Mouse (Mus musculus): ENCODE measurements around the gene Gm4181. TPM values are rescaled to one million over a fixed set of nuclear protein-coding genes. Genes with fewer than 3 reads are reported as not detected.
"Not testable (repeated sequence)": the region's sequence is repeated elsewhere in the genome, so short reads cannot be mapped to it uniquely, and the experiment has no call there.

The Gm4181 gene
- total RNA-seq (2021) (not detected), polyA plus RNA-seq (2012; rRNA removed) (not detected in 2 replicates)
- long read RNA-seq, result 0 reads

DNA sequence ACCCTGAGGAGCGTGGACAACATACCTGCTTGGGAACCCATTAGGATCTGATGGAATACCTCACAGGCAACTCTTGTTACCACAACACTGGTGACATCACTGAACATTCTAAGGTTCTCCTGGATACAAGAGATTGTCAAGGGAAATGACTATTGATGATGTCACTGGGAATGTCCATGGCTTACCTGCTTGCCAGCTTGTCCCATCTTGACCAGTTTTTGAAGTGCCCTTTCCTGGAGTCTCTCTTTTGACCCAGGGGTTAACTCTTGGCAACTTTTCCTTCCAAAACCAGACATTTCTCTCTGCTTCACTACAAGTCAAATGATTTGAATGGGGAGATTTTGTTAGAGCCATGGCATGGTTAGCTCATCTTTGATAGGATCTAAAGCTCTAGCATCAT, at the start of gene Gm4181:
Gene Gm4181, minus strand, starts transcription at position 101 of the 400 bp plus-strand sequence.
- H3K4me3 ChIP-seq; H3K36me3 ChIP-seq (ENCODE audit: control insufficient read depth, insufficient read depth, low read length); DNase-seq; H3K79me2 ChIP-seq (replicated peaks; ENCODE audit: control insufficient read depth, insufficient read depth, low read length); H3K27me3 ChIP-seq (ENCODE audit: control insufficient read depth, insufficient read depth, low read length); H3K9ac ChIP-seq (ENCODE audit: low read depth, low read length); H3K4me1 ChIP-seq (ENCODE audit: control insufficient read depth, insufficient read depth, low read length); intact Hi-C loops (cut with DNase I); H3K27ac ChIP-seq: not testable (repeated sequence)
- WGBS, result 53% methylated on average over 1 of the region's 1 CpGs

DNA sequence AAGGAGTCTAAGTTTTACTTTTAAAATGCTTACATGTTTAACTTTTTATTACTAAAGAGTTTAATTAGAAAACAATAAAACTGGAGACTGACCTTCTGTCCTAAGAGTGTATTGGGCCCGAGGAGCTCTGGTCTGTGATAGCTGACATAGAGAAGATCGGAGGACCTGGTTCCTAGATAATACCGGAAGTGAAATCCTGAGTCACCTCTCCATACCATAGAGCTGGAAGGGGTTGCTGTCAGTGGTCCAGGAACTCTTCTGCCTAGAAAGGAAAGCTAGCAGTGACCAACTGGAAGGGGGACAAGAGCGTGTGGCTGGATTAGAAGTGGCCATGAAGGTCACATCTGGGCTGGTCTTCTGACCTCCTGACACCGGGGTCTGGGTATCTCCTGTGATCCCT, 41.8 kb upstream of the Gm4181 start:
- Histone ChIP-seq H3K27me3 (ENCODE audit: control insufficient read depth, insufficient read depth, low read length) (no peaks in the 10 kb centered on the region), H3K9ac (ENCODE audit: low read depth, low read length) (no peak overlapping the region), H3K27ac (no peak overlapping the region), H3K4me3 (no peak overlapping the region), H3K4me1 (ENCODE audit: control insufficient read depth, insufficient read depth, low read length) (no peaks in the 10 kb centered on the region), H3K79me2 (replicated peaks; ENCODE audit: control insufficient read depth, insufficient read depth, low read length) (no peaks in the 10 kb centered on the region), H3K36me3 (ENCODE audit: control insufficient read depth, insufficient read depth, low read length) (no peaks in the 10 kb centered on the region)
- TF ChIP-seq EP300 (IDR thresholded peaks at IDR 0.05; ENCODE audit: insufficient read depth, low read depth, low read length) (no peak), POLR2A (IDR thresholded peaks at IDR 0.05; ENCODE audit: insufficient read depth, low read depth, low read length) (no peak), CTCF (IDR thresholded peaks at IDR 0.05) (no peak)
- no peak for DNase-seq
- intact Hi-C loops (cut with DNase I), result no loop called here
- 83% methylated on average over 5 of the region's 5 CpGs for WGBS

DNA sequence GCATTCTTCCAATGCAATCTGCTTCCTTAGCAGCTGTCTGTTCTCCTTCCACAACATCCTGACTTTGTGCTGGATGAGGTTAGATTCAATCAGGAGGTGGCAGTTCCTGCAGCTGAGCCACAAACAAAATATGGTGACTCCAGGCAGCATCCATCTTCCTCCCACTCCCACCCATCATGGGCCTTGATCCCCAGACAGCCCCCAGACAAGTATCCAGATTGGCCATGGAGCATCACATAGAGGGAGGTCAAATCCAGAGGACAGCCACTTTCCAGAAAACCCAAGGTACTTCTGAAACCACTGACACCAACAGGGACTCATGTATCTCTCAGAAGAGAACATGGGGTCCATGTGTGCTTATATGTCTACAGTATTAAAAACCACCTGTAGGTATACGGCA, 3.0 kb downstream of the Gm4181 start:
- 93% methylated on average over 1 of the region's 1 CpGs for WGBS
- H3K27me3 ChIP-seq (ENCODE audit: control insufficient read depth, insufficient read depth, low read length); H3K36me3 ChIP-seq (ENCODE audit: control insufficient read depth, insufficient read depth, low read length); H3K4me1 ChIP-seq (ENCODE audit: control insufficient read depth, insufficient read depth, low read length); H3K27ac ChIP-seq; H3K4me3 ChIP-seq; H3K9ac ChIP-seq (ENCODE audit: low read depth, low read length); intact Hi-C loops (cut with DNase I); H3K79me2 ChIP-seq (replicated peaks; ENCODE audit: control insufficient read depth, insufficient read depth, low read length): not testable (repeated sequence)
- DNase-seq, result peak; percentile 15 to 32

DNA sequence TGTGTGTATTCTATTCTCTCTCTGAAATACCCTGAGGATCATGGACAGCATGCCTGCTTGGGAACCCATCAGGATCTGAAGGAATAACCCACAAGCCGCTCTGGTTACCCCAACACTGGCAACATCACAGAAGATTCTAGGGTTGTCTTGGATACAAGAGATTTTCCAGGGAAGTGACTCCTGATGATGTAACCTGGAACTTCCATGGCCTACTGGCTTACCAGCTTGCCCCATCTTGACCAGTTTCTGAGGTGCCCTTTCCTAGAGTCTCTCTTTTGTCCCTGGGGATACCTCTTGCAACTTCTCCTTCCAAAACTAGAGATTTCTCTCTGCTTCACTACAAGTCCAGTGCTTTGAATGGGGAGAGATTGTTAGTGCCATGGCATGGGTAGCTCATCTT, 24.3 kb downstream of the Gm4181 start, which contains the start of gene Gm17078:
Gene Gm17078, minus strand, starts transcription at position 101 of the 400 bp plus-strand sequence.
- H3K27me3 ChIP-seq (ENCODE audit: control insufficient read depth, insufficient read depth, low read length), result no peaks in the 10 kb centered on the region
- no peak for TF ChIP-seq CTCF (IDR thresholded peaks at IDR 0.05)
- no peak for TF ChIP-seq EP300 (IDR thresholded peaks at IDR 0.05; ENCODE audit: insufficient read depth, low read depth, low read length)
- TF ChIP-seq POLR2A (IDR thresholded peaks at IDR 0.05; ENCODE audit: insufficient read depth, low read depth, low read length), result no peak
- no peaks in the 10 kb centered on the region for H3K4me1 ChIP-seq (ENCODE audit: control insufficient read depth, insufficient read depth, low read length)
- H3K4me3 ChIP-seq, result no peak within 1 kb of the TSS
- no peak within 1 kb of the TSS for H3K27ac ChIP-seq
- intact Hi-C loops (cut with DNase I), result no loop called here
- no peaks in the 10 kb centered on the region for H3K79me2 ChIP-seq (replicated peaks; ENCODE audit: control insufficient read depth, insufficient read depth, low read length)
- no peak for DNase-seq
- H3K36me3 ChIP-seq (ENCODE audit: control insufficient read depth, insufficient read depth, low read length), result no peaks in the 10 kb centered on the region
- H3K9ac ChIP-seq (ENCODE audit: low read depth, low read length), result no peak within 1 kb of the TSS
- 68% methylated on average over 1 of the region's 1 CpGs for WGBS

DNA sequence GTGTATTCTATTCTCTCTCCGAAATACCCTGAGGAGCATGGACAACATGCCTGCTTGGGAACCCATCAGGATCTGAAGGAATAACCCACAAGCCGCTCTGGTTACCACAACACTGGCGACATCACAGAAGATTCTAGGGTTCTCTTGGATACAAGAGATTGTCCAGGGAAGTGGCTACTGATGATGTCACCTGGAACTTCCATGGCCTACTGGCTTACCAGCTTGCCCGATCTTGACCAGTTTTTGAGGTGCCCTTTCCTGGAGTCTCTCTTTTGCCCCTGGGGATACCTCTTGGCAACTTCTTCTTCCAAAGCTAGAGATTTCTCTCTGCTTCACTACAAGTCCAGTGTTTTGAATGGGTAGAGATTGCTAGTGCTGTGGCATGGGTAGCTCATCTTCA, 43.4 kb downstream of the Gm4181 start, which contains the start of gene Gm17174:
Gene Gm17174, minus strand, starts transcription at position 101 of the 400 bp plus-strand sequence.
- H3K36me3 ChIP-seq (ENCODE audit: control insufficient read depth, insufficient read depth, low read length); H3K27ac ChIP-seq; H3K4me1 ChIP-seq (ENCODE audit: control insufficient read depth, insufficient read depth, low read length); H3K79me2 ChIP-seq (replicated peaks; ENCODE audit: control insufficient read depth, insufficient read depth, low read length); DNase-seq; H3K9ac ChIP-seq (ENCODE audit: low read depth, low read length); H3K4me3 ChIP-seq; H3K27me3 ChIP-seq (ENCODE audit: control insufficient read depth, insufficient read depth, low read length); intact Hi-C loops (cut with DNase I): not testable (repeated sequence)
- 81% methylated on average over 4 of the region's 4 CpGs for WGBS

Other genes starting within 250 kb of the Gm4181 start
- not detected for gene Vmn2r88, start 224.8 kb downstream of the Gm4181 start, total RNA-seq (2021)
- not detected in 2 replicates for gene Vmn2r88, start 224.8 kb downstream of the Gm4181 start, polyA plus RNA-seq (2012; rRNA removed)
- gene Vmn2r89, start 183.8 kb downstream of the Gm4181 start, total RNA-seq (2021), result not detected
- not detected in 2 replicates for gene Vmn2r89, start 183.8 kb downstream of the Gm4181 start, polyA plus RNA-seq (2012; rRNA removed)
- gene Gm5622, start 82.9 kb downstream of the Gm4181 start, total RNA-seq (2021), result not detected
- not detected in 2 replicates for gene Gm5622, start 82.9 kb downstream of the Gm4181 start, polyA plus RNA-seq (2012; rRNA removed)
- gene Gm17175, start 61.6 kb downstream of the Gm4181 start, total RNA-seq (2021), result not detected
- gene Gm17175, start 61.6 kb downstream of the Gm4181 start, polyA plus RNA-seq (2012; rRNA removed), result not detected in 2 replicates
- gene Gm17174, start 43.5 kb downstream of the Gm4181 start, total RNA-seq (2021), result not detected
- not detected in 2 replicates for gene Gm17174, start 43.5 kb downstream of the Gm4181 start, polyA plus RNA-seq (2012; rRNA removed)
- not detected for gene Gm17078, start 24.4 kb downstream of the Gm4181 start, total RNA-seq (2021)
- not detected in 2 replicates for gene Gm17078, start 24.4 kb downstream of the Gm4181 start, polyA plus RNA-seq (2012; rRNA removed)
- gene Gm17079, start 59.8 kb upstream of the Gm4181 start, total RNA-seq (2021), result not detected
- gene Gm17079, start 59.8 kb upstream of the Gm4181 start, polyA plus RNA-seq (2012; rRNA removed), result not detected in 2 replicates
- gene Gm5800, start 81.5 kb upstream of the Gm4181 start, total RNA-seq (2021), result not detected
- gene Gm5800, start 81.5 kb upstream of the Gm4181 start, polyA plus RNA-seq (2012; rRNA removed), result not detected in 2 replicates
- not detected for gene Ang4, start 137.9 kb upstream of the Gm4181 start, total RNA-seq (2021)
- gene Ang4, start 137.9 kb upstream of the Gm4181 start, polyA plus RNA-seq (2012; rRNA removed), result not detected in 2 replicates
- gene AY358078, start 164.4 kb upstream of the Gm4181 start, total RNA-seq (2021), result not detected
- gene AY358078, start 164.4 kb upstream of the Gm4181 start, polyA plus RNA-seq (2012; rRNA removed), result not detected in 2 replicates
- not detected for gene Ear6, start 218.0 kb upstream of the Gm4181 start, total RNA-seq (2021)
- gene Ear6, start 218.0 kb upstream of the Gm4181 start, polyA plus RNA-seq (2012; rRNA removed), result not detected in 2 replicates
- gene Mettl17, start 249.2 kb upstream of the Gm4181 start, total RNA-seq (2021), result 10 to 100 TPM; 20.1 to 20.7 TPM
- gene Mettl17, start 249.2 kb upstream of the Gm4181 start, polyA plus RNA-seq (2012; rRNA removed), result 21.1 and 24.8 TPM in 2 replicates

Data from heart, adult 2 months (tissue).